Mouse (Mus musculus) G1E (cell line): Measurements from ENCODE around the gene Psme2. TPM values are rescaled to one million over a fixed set of nuclear protein-coding genes. Genes with fewer than 3 reads are reported as not detected.

Source experiments
- ATAC-seq: 2 replicates; pipeline ENCODE4 v1.8.0; 2016; ENCODE audit warnings: mild to moderate bottlenecking; ENCODE audit not compliant: insufficient number of reproducible peaks, poor library complexity, low FRiP score, severe bottlenecking; ENCODE audit errors: extremely low read depth
- DNase-seq: peaks from one replicate; pipeline ENCODE4 v3.0.0; 2012; ENCODE audit warnings: low spot score
- H3K27me3 ChIP-seq: 2 replicates; pipeline ENCODE4 v1.6.1; 2012; ENCODE audit warnings: mild to moderate bottlenecking, low read length, inconsistent platforms; ENCODE audit not compliant: insufficient read depth
- H3K36me3 ChIP-seq: replicated peaks from 2 replicates; pipeline ENCODE3; 2012; ENCODE audit warnings: mild to moderate bottlenecking, inconsistent platforms
- H3K4me1 ChIP-seq: 2 replicates; pipeline ENCODE4 v1.6.1; 2012; ENCODE audit warnings: low read depth, low read length, inconsistent platforms, mixed read lengths; ENCODE audit not compliant: insufficient read depth
- H3K4me3 ChIP-seq: 2 replicates; pipeline ENCODE4 v1.5.1; 2012; ENCODE audit warnings: low read depth, mild to moderate bottlenecking, inconsistent platforms, low read length, moderate library complexity, mixed read lengths
- H3K9me3 ChIP-seq: replicated peaks from 2 replicates; pipeline ENCODE4 v1.6.1; 2012; ENCODE audit warnings: inconsistent platforms
- CTCF ChIP-seq: IDR thresholded peaks from 2 replicates; pipeline ENCODE4 v1.5.1; 2012; ENCODE audit warnings: low read depth, low read length, inconsistent platforms, mixed read lengths
- GATA1 ChIP-seq: IDR thresholded peaks from 2 replicates; pipeline ENCODE4 v1.6.1; 2012; ENCODE audit warnings: borderline replicate concordance, low read length, inconsistent platforms, mixed read lengths
- GATA2 ChIP-seq: IDR thresholded peaks from 2 replicates; pipeline ENCODE4 v1.6.1; 2012; ENCODE audit warnings: low read depth, low read length, inconsistent platforms, borderline replicate concordance
- POLR2AphosphoS5 ChIP-seq: IDR thresholded peaks from 2 replicates; pipeline ENCODE4 v1.6.1; 2012; ENCODE audit warnings: low read depth, low read length, inconsistent platforms; ENCODE audit not compliant: insufficient replicate concordance
- TAL1 ChIP-seq: conservative IDR thresholded peaks from 2 replicates; pipeline ENCODE4 v1.6.1; 2012; ENCODE audit warnings: low read depth, low read length, inconsistent platforms, mixed read lengths
- polyA plus RNA-seq: library from polyadenylated mRNA; stranded (reverse); fragments of >175 nt; gene quantifications from 2 replicates; pipeline ENCODE4 v1.2.3, GENCODE M21; 2012
- total RNA-seq, 2 experiments: library from RNA; stranded (forward) in 1 of 2; stranded (reverse) in 1 of 2; fragments of 200-1000 nt in 1 of 2; fragments of >200 nt in 1 of 2; fragmentation: Nextera tagmentation in 1 of 2; gene quantifications; 2 replicates each; pipeline ENCODE4 v1.2.3; 2014 to 2017

The Psme2 gene
- total and polyA plus RNA-seq, 3 experiments: 50.8 to 163 (median 59.4) TPM

DNA sequence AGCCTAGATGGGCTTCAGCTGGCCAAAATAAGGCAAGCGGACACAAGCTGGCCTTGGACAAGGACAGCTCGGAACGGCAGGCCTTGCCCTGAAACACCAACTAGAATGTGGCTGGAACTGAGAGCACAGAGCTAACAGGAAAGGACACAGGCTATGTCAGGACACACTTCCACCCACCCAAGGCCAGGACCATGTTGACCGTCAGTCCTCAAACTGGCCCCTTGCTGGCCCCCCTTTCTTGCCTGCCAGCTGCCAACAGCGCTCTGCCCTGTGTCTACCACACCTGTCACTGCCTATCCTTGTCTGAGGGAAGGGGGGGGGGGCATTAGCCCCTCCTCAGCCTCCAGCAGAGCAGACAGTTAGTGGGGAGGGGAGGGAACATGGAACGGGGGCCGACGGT lies 15.6 kb downstream of the Psme2 start, which contains the start of gene Fitm1:
TSS of gene Fitm1 (plus strand) at position 316 of the 400 bp plus-strand sequence.
- Histone ChIP-seq H3K27me3 (no peaks in the 10 kb centered on the region; the same call in 1 of the 2 replicates), H3K36me3 (peaks cover 19% of the 10 kb centered on the region), H3K4me3 (no peak within 1 kb of the TSS), H3K9me3 (no peaks in the 10 kb centered on the region), H3K4me1 (peaks cover 63% of the 10 kb centered on the region)
- no peak for ATAC-seq
- no peak for TF ChIP-seq POLR2AphosphoS5
- no peak for TF ChIP-seq GATA1
- TF ChIP-seq CTCF: no peak
- no peak for TF ChIP-seq GATA2
- TF ChIP-seq TAL1: no peak
- no peak for DNase-seq

- DNase-seq: no peak
- Histone ChIP-seq H3K36me3 (peaks cover 42% of the 10 kb centered on the region), H3K27me3 (no peaks in the 10 kb centered on the region; the same call in 1 of the 2 replicates), H3K4me3 (no peak overlapping the region), H3K4me1 (peaks cover 38% of the 10 kb centered on the region), H3K9me3 (no peaks in the 10 kb centered on the region)
- no peak for TF ChIP-seq GATA2
- TF ChIP-seq POLR2AphosphoS5: no peak
- TF ChIP-seq CTCF: no peak
- no peak for TF ChIP-seq GATA1
- no peak for TF ChIP-seq TAL1
- ATAC-seq: no peak
These were observed 19.2 kb downstream of the Psme2 start for GRCm38 (mm10) chr14:55571760-55572159.

DNA sequence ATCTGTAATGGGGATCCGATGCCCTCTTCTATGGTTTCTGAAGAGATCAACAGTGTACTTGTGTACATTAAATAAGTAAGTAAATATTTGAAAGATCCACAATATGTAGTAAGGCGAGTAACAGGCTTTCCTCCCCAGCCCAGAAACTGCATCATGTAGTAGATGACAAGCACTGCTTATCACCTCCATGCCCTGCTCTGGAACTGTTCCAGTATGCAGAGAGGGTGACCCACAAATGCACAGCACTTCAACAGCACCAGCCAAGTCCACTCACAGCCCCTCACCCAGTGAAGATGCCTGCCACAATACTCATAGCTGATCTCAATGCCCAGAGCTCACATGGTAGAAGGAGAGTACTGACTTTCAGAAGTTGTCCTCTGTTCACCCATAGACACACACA lies 20.3 kb downstream of the Psme2 start:
- TF ChIP-seq CTCF (no peak), GATA1 (no peak), GATA2 (no peak), POLR2AphosphoS5 (no peak), TAL1 (no peak)
- peaks cover 54% of the 10 kb centered on the region for H3K36me3 ChIP-seq
- ATAC-seq: no peak
- H3K4me3 ChIP-seq: no peak overlapping the region
- no peaks in the 10 kb centered on the region for H3K9me3 ChIP-seq
- H3K4me1 ChIP-seq: peaks cover 27% of the 10 kb centered on the region
- DNase-seq: no peak
- H3K27me3 ChIP-seq: no peaks in the 10 kb centered on the region; the same call in 1 of the 2 replicates

DNA sequence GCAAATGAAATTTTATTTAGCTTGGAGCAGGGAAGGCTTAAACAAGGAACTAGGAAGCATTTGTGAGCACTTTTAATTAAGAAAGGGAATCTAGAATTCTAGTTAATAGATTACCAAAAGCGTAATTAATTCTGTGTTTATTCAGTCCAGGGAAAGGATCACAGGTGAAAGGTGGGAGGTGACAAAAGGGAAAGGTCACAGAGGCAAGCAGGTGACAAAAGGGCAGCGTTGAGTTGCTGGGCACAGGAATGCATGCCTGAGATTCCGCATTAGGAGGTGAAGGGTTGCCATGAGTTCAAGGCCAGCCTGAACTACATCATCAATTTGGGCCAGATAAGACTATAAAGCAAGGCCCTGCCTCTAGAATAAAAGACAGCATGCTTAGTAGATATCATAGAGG lies 23.4 kb downstream of the Psme2 start:
- Histone ChIP-seq H3K4me3 (no peak overlapping the region), H3K27me3 (no peaks in the 10 kb centered on the region), H3K36me3 (peaks cover 84% of the 10 kb centered on the region), H3K4me1 (peaks cover 28% of the 10 kb centered on the region), H3K9me3 (no peaks in the 10 kb centered on the region)
- ATAC-seq (no peak), DNase-seq (no peak)
- no peak for TF ChIP-seq POLR2AphosphoS5
- TF ChIP-seq GATA2: no peak
- no peak for TF ChIP-seq CTCF

GRCm38 (mm10) chr14:55565748-55566147 lies 25.2 kb downstream of the Psme2 start:
- H3K36me3 ChIP-seq: peaks cover 95% of the 10 kb centered on the region
- TF ChIP-seq GATA2: no peak
- TF ChIP-seq POLR2AphosphoS5: no peak
- no peak for TF ChIP-seq GATA1
- TF ChIP-seq TAL1: no peak
- no peak for TF ChIP-seq CTCF

DNA sequence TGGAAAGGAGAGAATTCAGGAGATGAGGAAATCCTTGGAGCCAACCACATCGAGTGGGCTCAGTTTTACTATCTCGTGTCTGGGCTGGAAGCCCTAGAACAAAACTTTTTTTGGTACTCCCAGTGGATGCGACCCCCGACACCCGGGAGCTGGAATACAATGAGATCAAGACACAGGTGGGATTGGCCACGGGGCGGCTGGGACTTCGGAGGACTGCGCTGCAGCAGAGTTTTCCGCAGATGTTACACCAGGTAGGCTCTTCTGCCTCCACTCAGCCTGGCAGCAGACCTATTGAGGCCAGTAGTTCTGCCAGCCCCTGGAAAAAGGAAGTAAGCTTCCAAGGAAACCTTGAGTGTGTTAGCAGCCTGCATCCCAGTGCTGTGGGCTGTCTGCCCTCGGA lies 27.7 kb downstream of the Psme2 start:
- H3K27me3 ChIP-seq: no peaks in the 10 kb centered on the region
- no peak for DNase-seq
- no peak overlapping the region for H3K4me3 ChIP-seq
- H3K9me3 ChIP-seq: no peaks in the 10 kb centered on the region
- peaks cover 71% of the 10 kb centered on the region for H3K36me3 ChIP-seq
- H3K4me1 ChIP-seq: peaks cover 24% of the 10 kb centered on the region
- TF ChIP-seq GATA2 (no peak), GATA1 (no peak), TAL1 (no peak), POLR2AphosphoS5 (no peak), CTCF (no peak)
- no peak for ATAC-seq

More at GRCm38 (mm10) chr14:55565748-55566147, 25.2 kb downstream of the Psme2 start:
- no peaks in the 10 kb centered on the region for H3K9me3 ChIP-seq
- peaks cover 24% of the 10 kb centered on the region for H3K4me1 ChIP-seq
- H3K4me3 ChIP-seq: no peak overlapping the region
- no peak for DNase-seq
- no peaks in the 10 kb centered on the region for H3K27me3 ChIP-seq
- no peak for ATAC-seq

- ATAC-seq: no peak
These were observed 29.1 kb downstream of the Psme2 start for GRCm38 (mm10) chr14:55561860-55562259.

More at GRCm38 (mm10) chr14:55561860-55562259, 29.1 kb downstream of the Psme2 start:
- Histone ChIP-seq H3K4me1 (peaks cover 38% of the 10 kb centered on the region), H3K27me3 (no peaks in the 10 kb centered on the region), H3K9me3 (no peaks in the 10 kb centered on the region), H3K36me3 (peaks cover 57% of the 10 kb centered on the region), H3K4me3 (no peak overlapping the region; the same call in 1 of the 2 replicates)
- DNase-seq: no peak
- TF ChIP-seq TAL1: no peak
- no peak for TF ChIP-seq POLR2AphosphoS5
- TF ChIP-seq CTCF: no peak
- TF ChIP-seq GATA1: no peak
- no peak for TF ChIP-seq GATA2
